Mouse (Mus musculus): Measurements from ENCODE around the gene Zc3h7b. TPM values are rescaled to one million over a fixed set of nuclear protein-coding genes. Genes with fewer than 3 reads are reported as not detected.
"Not testable (repeated sequence)": the region's sequence is repeated elsewhere in the genome, so short reads cannot be mapped to it uniquely, and the experiment has no call there.

The Zc3h7b gene
- polyA plus RNA-seq (2014; fragmentation: Nextera tagmentation; extraction: Ambion mirVana) = 49.9 and 65.9 TPM in 2 replicates

GRCm38 (mm10) chr15:81744992-81745600 is at the start of gene Zc3h7b, which contains the start of gene Rangap1:
Gene Zc3h7b, plus strand, starts transcription at chr15:81745057.
Gene Rangap1, minus strand, starts transcription at chr15:81745530.
- H3K4me3 ChIP-seq (ENCODE audit: low read depth, low read length) = peak within 1 kb of the TSS; percentile 89
- peak within 1 kb of the TSS; percentile 92 for H3K27ac ChIP-seq (ENCODE audit: low read depth, low read length)
- H3K9ac ChIP-seq (ENCODE audit: low read length) = peak within 1 kb of the TSS; percentile 97
- H3K4me1 ChIP-seq (ENCODE audit: control insufficient read depth, insufficient read depth, low read length) = peaks cover 7% of the 10 kb centered on the region; the same call in 1 of the 2 replicates
- no peaks in the 10 kb centered on the region for H3K9me3 ChIP-seq (replicated peaks; ENCODE audit: control insufficient read depth, low read length)
- no peaks in the 10 kb centered on the region for H3K36me3 ChIP-seq (ENCODE audit: control insufficient read depth, insufficient read depth, low read length)
- ATAC-seq (peak; percentile 84), DNase-seq (ENCODE audit: low spot score) (peak; percentile 86)
- WGBS = under 1% methylated on average over 51 of the region's 65 CpGs
- peak within 1 kb of the TSS; percentile 85 for H3K4me2 ChIP-seq (ENCODE audit: low read length)
- no peaks in the 10 kb centered on the region for H3K27me3 ChIP-seq (replicated peaks; ENCODE audit: control insufficient read depth, insufficient read depth, low read length)

DNA sequence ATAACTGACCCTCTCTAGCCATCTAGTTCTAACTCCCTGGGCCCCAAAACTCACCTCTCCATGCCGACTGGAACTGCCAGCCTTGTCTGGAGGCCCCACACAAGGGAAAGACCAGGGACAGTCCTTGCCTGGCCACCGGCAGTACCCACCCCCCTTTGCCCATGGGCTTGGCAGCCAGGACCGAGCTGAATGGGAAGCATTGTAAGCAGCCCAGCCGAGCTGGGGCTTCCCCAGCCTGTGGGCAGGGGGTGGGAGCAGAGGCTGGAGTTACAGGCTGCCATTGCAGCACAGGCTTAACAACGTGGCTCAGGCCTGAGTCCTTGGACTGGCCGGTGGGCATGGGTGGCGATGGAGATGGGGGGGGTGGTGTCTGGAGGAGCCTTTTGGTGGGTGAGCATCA is 47.7 kb upstream of the Zc3h7b start, which contains the start of gene Chadl:
TSS of gene Chadl (minus strand) at position 113 of the 400 bp plus-strand sequence.
- ATAC-seq (no peak; the same call in 1 of the 2 replicates), DNase-seq (ENCODE audit: low spot score) (peak; percentile 36)
- Histone ChIP-seq H3K4me1 (ENCODE audit: control insufficient read depth, insufficient read depth, low read length) (no peaks in the 10 kb centered on the region), H3K9me3 (replicated peaks; ENCODE audit: control insufficient read depth, low read length) (no peaks in the 10 kb centered on the region), H3K27me3 (replicated peaks; ENCODE audit: control insufficient read depth, insufficient read depth, low read length) (peaks cover 28% of the 10 kb centered on the region), H3K27ac (ENCODE audit: low read depth, low read length) (no peak within 1 kb of the TSS), H3K36me3 (ENCODE audit: control insufficient read depth, insufficient read depth, low read length) (no peaks in the 10 kb centered on the region), H3K4me3 (ENCODE audit: low read depth, low read length) (no peak within 1 kb of the TSS), H3K4me2 (ENCODE audit: low read length) (no peak within 1 kb of the TSS), H3K9ac (ENCODE audit: low read length) (no peak within 1 kb of the TSS)
- WGBS = 44% methylated on average over 7 of the region's 7 CpGs

GRCm38 (mm10) chr15:81697847-81698246 is 47.0 kb upstream of the Zc3h7b start:
- H3K4me3 ChIP-seq (ENCODE audit: low read depth, low read length) = no peak overlapping the region
- no peak for ATAC-seq
- no peak overlapping the region for H3K4me2 ChIP-seq (ENCODE audit: low read length)
- peak; percentile 49 for DNase-seq (ENCODE audit: low spot score)
- peaks cover 5% of the 10 kb centered on the region for H3K36me3 ChIP-seq (ENCODE audit: control insufficient read depth, insufficient read depth, low read length)
- no peaks in the 10 kb centered on the region for H3K4me1 ChIP-seq (ENCODE audit: control insufficient read depth, insufficient read depth, low read length)
- 59% methylated on average over 3 of the region's 3 CpGs for WGBS
- peaks cover 22% of the 10 kb centered on the region for H3K27me3 ChIP-seq (replicated peaks; ENCODE audit: control insufficient read depth, insufficient read depth, low read length)
- no peak overlapping the region for H3K9ac ChIP-seq (ENCODE audit: low read length)
- H3K9me3 ChIP-seq (replicated peaks; ENCODE audit: control insufficient read depth, low read length) = no peaks in the 10 kb centered on the region
- H3K27ac ChIP-seq (ENCODE audit: low read depth, low read length) = no peak overlapping the region

- no peaks in the 10 kb centered on the region for H3K9me3 ChIP-seq (replicated peaks; ENCODE audit: control insufficient read depth, low read length)
- H3K27ac ChIP-seq (ENCODE audit: low read depth, low read length) = no peak overlapping the region
- H3K4me2 ChIP-seq (ENCODE audit: low read length) = no peak overlapping the region
- no peak for DNase-seq (ENCODE audit: low spot score)
- H3K36me3 ChIP-seq (ENCODE audit: control insufficient read depth, insufficient read depth, low read length) = peaks cover 8% of the 10 kb centered on the region
- ATAC-seq = no peak
- H3K4me1 ChIP-seq (ENCODE audit: control insufficient read depth, insufficient read depth, low read length) = no peaks in the 10 kb centered on the region
- H3K4me3 ChIP-seq (ENCODE audit: low read depth, low read length) = no peak overlapping the region
- H3K27me3 ChIP-seq (replicated peaks; ENCODE audit: control insufficient read depth, insufficient read depth, low read length) = peaks cover 15% of the 10 kb centered on the region; the same call in 1 of the 2 replicates
- 79% methylated on average over 2 of the region's 2 CpGs for WGBS
- H3K9ac ChIP-seq (ENCODE audit: low read length) = no peak overlapping the region
These were observed 46.3 kb upstream of the Zc3h7b start for GRCm38 (mm10) chr15:81698532-81698931.

DNA sequence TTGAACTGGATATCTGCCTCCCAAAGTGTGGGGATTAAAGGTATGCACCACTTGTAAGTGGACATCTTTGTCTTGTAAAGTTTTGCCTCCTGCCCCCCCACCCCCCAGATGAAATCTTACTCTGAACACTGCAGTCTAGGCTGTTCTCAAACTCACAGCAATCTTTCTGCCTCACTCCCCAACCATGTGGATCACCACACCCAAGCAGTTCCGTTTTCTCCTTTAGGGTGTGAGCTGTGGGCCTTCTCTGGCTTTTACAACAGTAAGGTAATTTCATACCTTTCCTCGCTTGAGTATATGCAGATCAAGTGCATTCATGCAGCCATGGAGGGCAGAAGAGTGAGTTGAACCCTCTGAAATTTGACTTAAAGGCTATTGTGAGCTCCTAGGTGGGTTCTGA is 44.7 kb upstream of the Zc3h7b start:
- no peaks in the 10 kb centered on the region for H3K4me1 ChIP-seq (ENCODE audit: control insufficient read depth, insufficient read depth, low read length)
- no peak overlapping the region for H3K27ac ChIP-seq (ENCODE audit: low read depth, low read length)
- H3K9me3 ChIP-seq (replicated peaks; ENCODE audit: control insufficient read depth, low read length) = no peaks in the 10 kb centered on the region
- H3K36me3 ChIP-seq (ENCODE audit: control insufficient read depth, insufficient read depth, low read length) = peaks cover 24% of the 10 kb centered on the region
- DNase-seq (ENCODE audit: low spot score) (no peak), ATAC-seq (no peak)
- no peak overlapping the region for H3K4me3 ChIP-seq (ENCODE audit: low read depth, low read length)
- no peak overlapping the region for H3K4me2 ChIP-seq (ENCODE audit: low read length)
- H3K9ac ChIP-seq (ENCODE audit: low read length) = no peak overlapping the region
- H3K27me3 ChIP-seq (replicated peaks; ENCODE audit: control insufficient read depth, insufficient read depth, low read length) = no peaks in the 10 kb centered on the region
- 79% methylated on average over 2 of the region's 2 CpGs for WGBS

GRCm38 (mm10) chr15:81700601-81701000 is 44.3 kb upstream of the Zc3h7b start:
- H3K27ac ChIP-seq (ENCODE audit: low read depth, low read length) = no peak overlapping the region
- H3K36me3 ChIP-seq (ENCODE audit: control insufficient read depth, insufficient read depth, low read length) = peaks cover 29% of the 10 kb centered on the region
- no peaks in the 10 kb centered on the region for H3K9me3 ChIP-seq (replicated peaks; ENCODE audit: control insufficient read depth, low read length)
- ATAC-seq (no peak), DNase-seq (ENCODE audit: low spot score) (no peak)
- H3K27me3 ChIP-seq (replicated peaks; ENCODE audit: control insufficient read depth, insufficient read depth, low read length) = no peaks in the 10 kb centered on the region
- H3K4me3 ChIP-seq (ENCODE audit: low read depth, low read length) = no peak overlapping the region
- no peak overlapping the region for H3K4me2 ChIP-seq (ENCODE audit: low read length)
- WGBS = 89% methylated on average over 8 of the region's 8 CpGs
- no peak overlapping the region for H3K9ac ChIP-seq (ENCODE audit: low read length)
- no peaks in the 10 kb centered on the region for H3K4me1 ChIP-seq (ENCODE audit: control insufficient read depth, insufficient read depth, low read length)

GRCm38 (mm10) chr15:81701350-81701749 is 43.5 kb upstream of the Zc3h7b start:
- H3K9ac ChIP-seq (ENCODE audit: low read length); DNase-seq (ENCODE audit: low spot score); H3K4me2 ChIP-seq (ENCODE audit: low read length); H3K4me1 ChIP-seq (ENCODE audit: control insufficient read depth, insufficient read depth, low read length); ATAC-seq; H3K27me3 ChIP-seq (replicated peaks; ENCODE audit: control insufficient read depth, insufficient read depth, low read length); H3K4me3 ChIP-seq (ENCODE audit: low read depth, low read length); H3K27ac ChIP-seq (ENCODE audit: low read depth, low read length); H3K9me3 ChIP-seq (replicated peaks; ENCODE audit: control insufficient read depth, low read length): not testable (repeated sequence)
- H3K36me3 ChIP-seq (ENCODE audit: control insufficient read depth, insufficient read depth, low read length) = peaks cover 36% of the 10 kb centered on the region
- WGBS = 78% methylated on average over 4 of the region's 4 CpGs

GRCm38 (mm10) chr15:81702306-81703093 is 42.4 kb upstream of the Zc3h7b start:
- ATAC-seq = no peak
- H3K27ac ChIP-seq (ENCODE audit: low read depth, low read length) = no peak overlapping the region
- H3K9me3 ChIP-seq (replicated peaks; ENCODE audit: control insufficient read depth, low read length) = no peaks in the 10 kb centered on the region
- no peaks in the 10 kb centered on the region for H3K4me1 ChIP-seq (ENCODE audit: control insufficient read depth, insufficient read depth, low read length)
- no peak for DNase-seq (ENCODE audit: low spot score)
- H3K36me3 ChIP-seq (ENCODE audit: control insufficient read depth, insufficient read depth, low read length) = peaks cover 46% of the 10 kb centered on the region
- H3K4me3 ChIP-seq (ENCODE audit: low read depth, low read length) = no peak overlapping the region
- no peak overlapping the region for H3K9ac ChIP-seq (ENCODE audit: low read length)
- no peak overlapping the region for H3K4me2 ChIP-seq (ENCODE audit: low read length)
- H3K27me3 ChIP-seq (replicated peaks; ENCODE audit: control insufficient read depth, insufficient read depth, low read length) = no peaks in the 10 kb centered on the region
- 89% methylated on average over 13 of the region's 13 CpGs for WGBS

- Histone ChIP-seq H3K9ac (ENCODE audit: low read length) (no peak overlapping the region), H3K27me3 (replicated peaks; ENCODE audit: control insufficient read depth, insufficient read depth, low read length) (no peaks in the 10 kb centered on the region), H3K4me3 (ENCODE audit: low read depth, low read length) (no peak overlapping the region), H3K36me3 (ENCODE audit: control insufficient read depth, insufficient read depth, low read length) (peaks cover 52% of the 10 kb centered on the region), H3K4me1 (ENCODE audit: control insufficient read depth, insufficient read depth, low read length) (no peaks in the 10 kb centered on the region), H3K27ac (ENCODE audit: low read depth, low read length) (no peak overlapping the region), H3K4me2 (ENCODE audit: low read length) (no peak overlapping the region), H3K9me3 (replicated peaks; ENCODE audit: control insufficient read depth, low read length) (no peaks in the 10 kb centered on the region)
- WGBS = 88% methylated on average over 3 of the region's 3 CpGs
- ATAC-seq (no peak), DNase-seq (ENCODE audit: low spot score) (no peak)
These were observed 41.8 kb upstream of the Zc3h7b start for GRCm38 (mm10) chr15:81703094-81703489.
